Mouse (Mus musculus): ENCODE data around the gene Kidins220. TPM values are rescaled to one million over a fixed set of nuclear protein-coding genes. Genes with fewer than 3 reads are reported as not detected.

Gene Kidins220
- polyA plus RNA-seq, 1 experiment from 2014 or later = 28.5 TPM

DNA sequence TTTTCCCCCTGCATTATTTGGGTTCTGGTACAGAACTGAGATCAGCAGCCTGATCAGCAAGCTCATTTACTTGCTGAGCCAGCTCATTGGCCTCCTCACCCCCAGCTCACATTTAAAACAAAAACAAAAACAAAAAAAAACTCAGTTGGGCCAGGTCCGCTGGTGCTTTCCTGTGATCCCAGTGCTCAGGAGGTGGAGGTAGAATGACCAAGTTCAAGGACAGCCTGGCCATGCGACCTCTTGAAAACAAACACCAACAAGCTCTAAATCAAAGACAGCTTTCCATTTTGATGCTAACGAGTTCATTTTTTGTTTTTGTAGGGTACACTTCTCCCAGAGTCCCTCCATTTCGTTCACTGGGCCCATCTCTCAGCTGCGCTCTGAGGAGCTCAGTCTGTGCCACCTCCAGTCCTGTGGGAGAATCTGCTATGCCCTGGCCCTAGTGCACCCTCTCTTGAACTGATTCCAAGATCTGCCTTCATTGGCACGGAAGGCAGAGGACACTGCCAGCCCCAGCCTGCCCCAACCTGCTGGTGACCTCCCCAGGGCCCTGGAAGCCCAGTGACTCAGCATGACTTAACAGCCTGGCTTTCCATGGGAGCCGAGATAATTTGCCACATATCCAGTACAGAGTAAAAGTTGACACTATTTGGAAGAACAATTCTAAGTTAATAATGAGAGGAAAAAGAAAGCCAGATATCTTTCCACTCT lies 135.4 kb downstream of the Kidins220 start:
- ATAC-seq (replicated peaks; ENCODE audit: low FRiP score, low TSS enrichment, low read depth) = no peak
- Histone ChIP-seq H3K9me3 (ENCODE audit: control insufficient read depth, low read length) (peaks cover 4% of the 10 kb centered on the region; the same call in 1 of the 2 replicates), H3K4me1 (replicated peaks; ENCODE audit: control insufficient read depth, insufficient read depth, low read length) (no peaks in the 10 kb centered on the region), H3K9ac (ENCODE audit: low read length) (no peak overlapping the region), H3K4me3 (ENCODE audit: low read depth, low read length) (no peak overlapping the region), H3K27me3 (replicated peaks; ENCODE audit: control insufficient read depth, insufficient read depth, low read length) (no peaks in the 10 kb centered on the region), H3K36me3 (ENCODE audit: control insufficient read depth, insufficient read depth, low read length) (no peaks in the 10 kb centered on the region), H3K27ac (ENCODE audit: low read depth) (no peak overlapping the region), H3K4me2 (ENCODE audit: low read length) (no peak overlapping the region)
- no peak for DNase-seq (ENCODE audit: low spot score)
- WGBS = 77% methylated on average over 7 of the region's 7 CpGs

DNA sequence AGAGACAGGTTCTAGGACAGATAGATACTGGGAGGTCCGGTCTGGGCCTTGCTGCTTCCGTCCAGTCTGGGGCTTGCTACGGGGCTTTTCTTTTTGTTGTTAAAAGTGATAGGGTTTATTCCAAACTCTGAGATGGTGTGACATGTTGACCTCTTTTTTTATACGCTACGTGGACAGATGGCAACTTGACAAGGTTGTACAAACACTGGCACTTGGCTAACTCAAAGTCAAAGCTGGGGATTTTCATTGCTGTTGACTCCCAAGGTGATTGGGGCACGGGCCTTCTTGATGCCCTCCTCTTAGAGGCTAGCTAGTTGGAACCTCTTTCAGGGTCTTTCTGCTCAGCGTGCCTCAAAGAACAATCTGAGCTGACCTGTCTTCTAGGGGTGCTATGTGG lies 136.0 kb downstream of the Kidins220 start:
- no peak overlapping the region for H3K4me2 ChIP-seq (ENCODE audit: low read length)
- H3K36me3 ChIP-seq (ENCODE audit: control insufficient read depth, insufficient read depth, low read length) = no peaks in the 10 kb centered on the region
- H3K4me1 ChIP-seq (replicated peaks; ENCODE audit: control insufficient read depth, insufficient read depth, low read length) = no peaks in the 10 kb centered on the region
- DNase-seq (ENCODE audit: low spot score) (no peak), ATAC-seq (replicated peaks; ENCODE audit: low FRiP score, low TSS enrichment, low read depth) (no peak)
- H3K27me3 ChIP-seq (replicated peaks; ENCODE audit: control insufficient read depth, insufficient read depth, low read length) = no peaks in the 10 kb centered on the region
- no peak overlapping the region for H3K4me3 ChIP-seq (ENCODE audit: low read depth, low read length)
- peaks cover 4% of the 10 kb centered on the region; the same call in 1 of the 2 replicates for H3K9me3 ChIP-seq (ENCODE audit: control insufficient read depth, low read length)
- H3K9ac ChIP-seq (ENCODE audit: low read length) = no peak overlapping the region
- WGBS = 84% methylated on average over 7 of the region's 7 CpGs
- H3K27ac ChIP-seq (ENCODE audit: low read depth) = no peak overlapping the region

Other genes starting within 250 kb of the Kidins220 start
- gene Mboat2, start 144.0 kb upstream of the Kidins220 start, polyA plus RNA-seq (2014; fragmentation: Nextera tagmentation; extraction: Ambion mirVana) = 31.6 and 37.7 TPM in 2 replicates
- 502 and 573 TPM in 2 replicates for gene Id2, start 122.2 kb downstream of the Kidins220 start, polyA plus RNA-seq (2014; fragmentation: Nextera tagmentation; extraction: Ambion mirVana)

Data from intestine, embryonic 14.5 days (tissue).